Mouse (Mus musculus) C2C12 (cell line): Measurements from ENCODE around the gene Slc4a3.

ENCODE experiments used
- CTCF ChIP-seq: IDR thresholded peaks from one replicate; pipeline ENCODE4 v1.5.1; 2011; ENCODE audit not compliant: control insufficient read depth, insufficient read depth, insufficient read length
- FOSL1 ChIP-seq: IDR thresholded peaks from one replicate; pipeline ENCODE4 v1.8.0; 2011; ENCODE audit warnings: mild to moderate bottlenecking, low read length; ENCODE audit not compliant: poor library complexity, insufficient read depth, severe bottlenecking
- MAX ChIP-seq: IDR thresholded peaks from one replicate; pipeline ENCODE4 v1.6.1; 2011; ENCODE audit warnings: mild to moderate bottlenecking, control low read depth
- MYOD1 ChIP-seq: IDR thresholded peaks from one replicate; pipeline ENCODE4 v1.6.1; 2011; ENCODE audit warnings: low read depth; ENCODE audit not compliant: control insufficient read depth, insufficient read length
- MYOG ChIP-seq: IDR thresholded peaks from one replicate; pipeline ENCODE4 v1.6.1; 2011; ENCODE audit not compliant: control insufficient read depth, insufficient read length; ENCODE audit errors: extremely low read depth
- USF1 ChIP-seq: IDR thresholded peaks from one replicate; pipeline ENCODE4 v1.6.1; 2011; ENCODE audit warnings: low read depth, mild to moderate bottlenecking, control low read depth, moderate library complexity

- TF ChIP-seq CTCF (no peak), MAX (no peak), FOSL1 (no peak), MYOG (no peak), MYOD1 (no peak), USF1 (no peak)
Measured at GRCm38 (mm10) chr1:75564916-75565315, 18.9 kb downstream of the Slc4a3 start.
